Mouse (Mus musculus): ENCODE measurements at regions not wholly inside any gene's neighbourhood (a gene's known extent, or its start where the extent isn't known, plus 50 kb on each side); places are given as distances from the start of the nearest gene placed in this dataset.

- DNase-seq (ENCODE audit: low spot score in 2 of 2): peak in 1 of 2 experiments; percentile 9
These were observed 128.5 kb downstream of the Btbd35f27 start for GRCm38 (mm10) chrX:5080458-5080857.

DNA sequence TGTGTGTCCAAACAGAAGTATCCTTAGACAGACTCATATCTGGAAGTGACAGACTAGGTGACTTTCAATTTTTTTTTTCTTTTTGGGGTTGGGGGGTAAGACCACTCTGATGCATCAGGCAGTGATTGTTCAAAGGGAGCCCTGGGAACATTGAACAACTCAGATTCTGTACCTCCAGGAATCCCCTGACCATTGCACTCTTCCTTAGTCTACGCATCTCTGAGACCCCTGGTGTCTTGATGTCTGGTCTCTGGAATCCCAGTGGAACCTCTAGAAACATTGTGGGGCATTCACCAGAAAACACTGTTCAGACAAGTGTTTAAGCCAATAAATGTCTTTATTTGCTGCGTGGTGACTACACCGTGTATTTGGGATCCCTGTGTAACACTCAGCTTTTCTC lies 129.4 kb downstream of the Btbd35f27 start:
- DNase-seq (ENCODE audit: low spot score in 2 of 2): peak in 1 of 2 experiments; percentile 9

Data from layer of hippocampus, postnatal 10 days (tissue).